Mouse (Mus musculus): ENCODE data around the gene H2-T23. TPM values are rescaled to one million over a fixed set of nuclear protein-coding genes. Genes with fewer than 3 reads are reported as not detected.

Gene H2-T23
- polyA plus RNA-seq (2017; shearing (Covaris generic)), result 848 TPM

GRCm38 (mm10) chr17:36032351-36032875 lies at the start of gene H2-T23:
TSS of gene H2-T23 (minus strand) at chr17:36032855.

GRCm38 (mm10) chr17:36058362-36058761 lies 25.7 kb upstream of the H2-T23 start, which contains the start of gene Gm11127:
TSS of gene Gm11127 (minus strand) at chr17:36058371.

GRCm38 (mm10) chr17:36042610-36043169 lies 10.0 kb upstream of the H2-T23 start, which contains the start of the genes H2-T22 and Gm6034:
TSS of gene H2-T22 (minus strand) at chr17:36042747.
TSS of gene Gm6034 (plus strand) at chr17:36042961.

GRCm38 (mm10) chr17:36020191-36021073 lies 12.2 kb downstream of the H2-T23 start, which contains the start of gene H2-T24:
TSS of gene H2-T24 (minus strand) at chr17:36020560.

Other genes starting within 250 kb of the H2-T23 start
- 0.89 TPM for gene Ier3, start 211.2 kb downstream of the H2-T23 start, polyA plus RNA-seq (2017; shearing (Covaris generic))
- gene Flot1, start 209.6 kb downstream of the H2-T23 start, polyA plus RNA-seq (2017; shearing (Covaris generic)), result 48.6 TPM
- gene Tubb5, start 194.5 kb downstream of the H2-T23 start, polyA plus RNA-seq (2017; shearing (Covaris generic)), result 154 TPM
- gene Mdc1, start 191.3 kb downstream of the H2-T23 start, polyA plus RNA-seq (2017; shearing (Covaris generic)), result 17.8 TPM
- gene Nrm, start 171.5 kb downstream of the H2-T23 start, polyA plus RNA-seq (2017; shearing (Covaris generic)), result 27.3 TPM
- 596 TPM for gene Ppp1r18, start 167.3 kb downstream of the H2-T23 start, polyA plus RNA-seq (2017; shearing (Covaris generic))
- 28.1 TPM for gene Dhx16, start 153.0 kb downstream of the H2-T23 start, polyA plus RNA-seq (2017; shearing (Covaris generic))
- 28.9 TPM for gene 2310061I04Rik, start 135.4 kb downstream of the H2-T23 start, polyA plus RNA-seq (2017; shearing (Covaris generic))
- 28.4 TPM for gene Atat1, start 122.8 kb downstream of the H2-T23 start, polyA plus RNA-seq (2017; shearing (Covaris generic))
- gene Mrps18b, start 116.5 kb downstream of the H2-T23 start, polyA plus RNA-seq (2017; shearing (Covaris generic)), result 77.6 TPM
- 62.6 TPM for gene Ppp1r10, start 116.4 kb downstream of the H2-T23 start, polyA plus RNA-seq (2017; shearing (Covaris generic))
- 162 TPM for gene Abcf1, start 63.1 kb downstream of the H2-T23 start, polyA plus RNA-seq (2017; shearing (Covaris generic))
- 16.1 TPM for gene Gnl1, start 53.0 kb downstream of the H2-T23 start, polyA plus RNA-seq (2017; shearing (Covaris generic))
- gene Prr3, start 52.6 kb downstream of the H2-T23 start, polyA plus RNA-seq (2017; shearing (Covaris generic)), result 20.4 TPM
- 27.0 TPM for gene H2-T24, start 12.3 kb downstream of the H2-T23 start, polyA plus RNA-seq (2017; shearing (Covaris generic))
- 263 TPM for gene H2-T22, start 9.9 kb upstream of the H2-T23 start, polyA plus RNA-seq (2017; shearing (Covaris generic))
- gene Gm6034, start 10.1 kb upstream of the H2-T23 start, polyA plus RNA-seq (2017; shearing (Covaris generic)), result 0.56 TPM
- not detected for gene Gm11127, start 25.5 kb upstream of the H2-T23 start, polyA plus RNA-seq (2017; shearing (Covaris generic))
- gene Gm19684, start 88.8 kb upstream of the H2-T23 start, polyA plus RNA-seq (2017; shearing (Covaris generic)), result 1.3 TPM
- gene Gm7030, start 96.6 kb upstream of the H2-T23 start, polyA plus RNA-seq (2017; shearing (Covaris generic)), result not detected
- gene Gm8909, start 135.7 kb upstream of the H2-T23 start, polyA plus RNA-seq (2017; shearing (Covaris generic)), result 12.9 TPM
- gene H2-T3, start 157.4 kb upstream of the H2-T23 start, polyA plus RNA-seq (2017; shearing (Covaris generic)), result 0.92 TPM
- 170 TPM for gene Rpp21, start 225.2 kb upstream of the H2-T23 start, polyA plus RNA-seq (2017; shearing (Covaris generic))
- gene Trim39, start 239.4 kb upstream of the H2-T23 start, polyA plus RNA-seq (2017; shearing (Covaris generic)), result 23.2 TPM

Data from activated CD4-positive, CD25-positive, alpha-beta regulatory T cell, adult 9 weeks (primary cell).